Mouse (Mus musculus) limb, embryonic 10.5 days (tissue): ENCODE data around the gene Mif. TPM values are rescaled to one million over a fixed set of nuclear protein-coding genes. Genes with fewer than 3 reads are reported as not detected.

Experiments
- DNase-seq: peaks from one replicate; pipeline ENCODE4 v3.0.0-alpha.2; 2017; ENCODE audit warnings: low spot score
- H3K27ac ChIP-seq: fragments of 300-500 bp; sonication (generic); 2 replicates; pipeline ENCODE4 v1.5.1; 2016; ENCODE audit warnings: mild to moderate bottlenecking
- H3K27me3 ChIP-seq: fragments of 300-500 bp; sonication (generic); 2 replicates; pipeline ENCODE4 v1.6.1; 2016; ENCODE audit warnings: low read depth, mild to moderate bottlenecking; ENCODE audit not compliant: poor library complexity, severe bottlenecking
- H3K36me3 ChIP-seq: fragments of 300-500 bp; sonication (generic); 2 replicates; pipeline ENCODE4 v1.6.1; 2016; ENCODE audit warnings: mild to moderate bottlenecking, moderate library complexity
- H3K4me1 ChIP-seq: fragments of 300-500 bp; sonication (generic); 2 replicates; pipeline ENCODE4 v1.6.1; 2016
- H3K4me3 ChIP-seq: fragments of 300-500 bp; sonication (generic); 2 replicates; pipeline ENCODE4 v1.5.1; 2016; ENCODE audit warnings: mild to moderate bottlenecking, moderate library complexity
- H3K9me3 ChIP-seq: fragments of 300-500 bp; sonication (generic); replicated peaks from 2 replicates; pipeline ENCODE4 v1.6.1; 2016; ENCODE audit warnings: mild to moderate bottlenecking
- WGBS: fragments of 180-500 bp; shearing (Covaris S2); methylation state at CpG from one replicate; pipeline ENCODE4 v1.1.7; 2016; 5-methylcytosine and 5-hydroxymethylcytosine counted together
- polyA plus RNA-seq: library from polyadenylated mRNA; unstranded; fragments of >200 nt; fragmentation: Nextera tagmentation; extraction: Ambion mirVana; gene quantifications from 2 replicates; pipeline ENCODE4 v1.2.1, GENCODE M21; 2016

Gene Mif
- polyA plus RNA-seq, 1 experiment from 2014 or later = 3,225 TPM

GRCm38 (mm10) chr10:75829529-75830274 lies 30.3 kb downstream of the Mif start:
- DNase-seq = no peak
- H3K36me3 ChIP-seq = no peaks in the 10 kb centered on the region
- no peak overlapping the region for H3K4me3 ChIP-seq
- H3K27ac ChIP-seq = no peak overlapping the region
- peaks cover 18% of the 10 kb centered on the region for H3K4me1 ChIP-seq
- no peaks in the 10 kb centered on the region for H3K9me3 ChIP-seq
- H3K27me3 ChIP-seq = peaks cover 30% of the 10 kb centered on the region
- WGBS = 83% methylated on average over 2 of the region's 2 CpGs

- Histone ChIP-seq H3K36me3 (no peaks in the 10 kb centered on the region), H3K4me1 (peaks cover 6% of the 10 kb centered on the region), H3K4me3 (no peak overlapping the region), H3K27ac (no peak overlapping the region), H3K27me3 (peaks cover 18% of the 10 kb centered on the region), H3K9me3 (no peaks in the 10 kb centered on the region)
- no peak for DNase-seq
These were observed 31.5 kb downstream of the Mif start for GRCm38 (mm10) chr10:75828500-75828931.

GRCm38 (mm10) chr10:75827668-75828360 lies 32.2 kb downstream of the Mif start:
- 88% methylated on average over 4 of the region's 4 CpGs for WGBS
- no peak for DNase-seq
- Histone ChIP-seq H3K4me3 (no peak overlapping the region), H3K4me1 (peaks cover 2% of the 10 kb centered on the region; the same call in 1 of the 2 replicates), H3K27ac (no peak overlapping the region), H3K36me3 (no peaks in the 10 kb centered on the region), H3K27me3 (peaks cover 11% of the 10 kb centered on the region), H3K9me3 (no peaks in the 10 kb centered on the region)

GRCm38 (mm10) chr10:75824530-75824929 lies 35.5 kb downstream of the Mif start:
- no peaks in the 10 kb centered on the region for H3K4me1 ChIP-seq
- H3K9me3 ChIP-seq = no peaks in the 10 kb centered on the region
- no peak for DNase-seq
- WGBS = 91% methylated on average over 4 of the region's 4 CpGs
- H3K4me3 ChIP-seq = no peak overlapping the region
- H3K27me3 ChIP-seq = no peaks in the 10 kb centered on the region
- H3K27ac ChIP-seq = no peak overlapping the region
- H3K36me3 ChIP-seq = no peaks in the 10 kb centered on the region

- 100% methylated on average over 1 of the region's 1 CpGs for WGBS
- no peak for DNase-seq
- H3K36me3 ChIP-seq = no peaks in the 10 kb centered on the region
- no peak overlapping the region for H3K27ac ChIP-seq
- H3K27me3 ChIP-seq = no peaks in the 10 kb centered on the region
- no peaks in the 10 kb centered on the region for H3K9me3 ChIP-seq
- no peaks in the 10 kb centered on the region for H3K4me1 ChIP-seq
- no peak overlapping the region for H3K4me3 ChIP-seq
These were observed 36.3 kb downstream of the Mif start for GRCm38 (mm10) chr10:75823782-75824181.

- Histone ChIP-seq H3K36me3 (no peaks in the 10 kb centered on the region), H3K27ac (no peak within 1 kb of the TSS), H3K4me1 (no peaks in the 10 kb centered on the region), H3K9me3 (no peaks in the 10 kb centered on the region), H3K4me3 (no peak within 1 kb of the TSS), H3K27me3 (no peaks in the 10 kb centered on the region)
- 93% methylated on average over 2 of the region's 2 CpGs for WGBS
- DNase-seq = no peak
These were observed 37.6 kb downstream of the Mif start, which contains the start of gene Gstt4 for GRCm38 (mm10) chr10:75822443-75822842. Gene Gstt4 (minus strand): TSS chr10:75822543.

GRCm38 (mm10) chr10:75819882-75820281 lies 40.2 kb downstream of the Mif start:
- H3K36me3 ChIP-seq = no peaks in the 10 kb centered on the region
- no peak for DNase-seq
- 87% methylated on average over 5 of the region's 5 CpGs for WGBS
- H3K4me3 ChIP-seq = no peak overlapping the region
- no peaks in the 10 kb centered on the region for H3K27me3 ChIP-seq
- H3K27ac ChIP-seq = no peak overlapping the region
- no peaks in the 10 kb centered on the region for H3K9me3 ChIP-seq
- no peaks in the 10 kb centered on the region for H3K4me1 ChIP-seq

- DNase-seq = no peak
- H3K27ac ChIP-seq = no peak overlapping the region
- H3K27me3 ChIP-seq = no peaks in the 10 kb centered on the region
- H3K9me3 ChIP-seq = no peaks in the 10 kb centered on the region
- 69% methylated on average over 10 of the region's 10 CpGs for WGBS
- H3K36me3 ChIP-seq = no peaks in the 10 kb centered on the region
- no peak overlapping the region for H3K4me3 ChIP-seq
- no peaks in the 10 kb centered on the region for H3K4me1 ChIP-seq
These were observed 41.4 kb downstream of the Mif start for GRCm38 (mm10) chr10:75818641-75819040.

Other genes starting within 250 kb of the Mif start
- gene Susd2, start 216.2 kb downstream of the Mif start, polyA plus RNA-seq = 0.83 and 0.96 TPM in 2 replicates
- 31.2 and 31.9 TPM in 2 replicates for gene Cabin1, start 95.9 kb downstream of the Mif start, polyA plus RNA-seq
- 91.4 and 92.5 TPM in 2 replicates for gene Ddt, start 86.8 kb downstream of the Mif start, polyA plus RNA-seq
- gene Gm20441, start 79.3 kb downstream of the Mif start, polyA plus RNA-seq = not detected in 2 replicates
- 2.7 and 4.2 TPM in 2 replicates for gene Gstt3, start 78.8 kb downstream of the Mif start, polyA plus RNA-seq
- 1.7 and 3.8 TPM in 2 replicates for gene Gstt1, start 61.7 kb downstream of the Mif start, polyA plus RNA-seq
- gene Gstt4, start 37.7 kb downstream of the Mif start, polyA plus RNA-seq = not detected in 2 replicates
- gene Gstt2, start 22.8 kb downstream of the Mif start, polyA plus RNA-seq = 4.9 and 6.5 TPM in 2 replicates
- gene Derl3, start 33.2 kb upstream of the Mif start, polyA plus RNA-seq = 3.1 and 3.8 TPM in 2 replicates
- 285 and 294 TPM in 2 replicates for gene Smarcb1, start 61.4 kb upstream of the Mif start, polyA plus RNA-seq
- 4.9 and 5.8 TPM in 2 replicates for gene Chchd10, start 72.9 kb upstream of the Mif start, polyA plus RNA-seq
- 39.6 and 68.1 TPM in 2 replicates for gene Mmp11, start 76.3 kb upstream of the Mif start, polyA plus RNA-seq
- gene Gm867, start 80.4 kb upstream of the Mif start, polyA plus RNA-seq = 0.20 and 0.49 TPM in 2 replicates
- 0.34 and 0.65 TPM in 2 replicates for gene Vpreb3, start 82.8 kb upstream of the Mif start, polyA plus RNA-seq
- gene Gm5134, start 94.3 kb upstream of the Mif start, polyA plus RNA-seq = 0.06 TPM in 1 of 2 replicates, not detected in the other
- 42.7 and 43.7 TPM in 2 replicates for gene Zfp280b, start 172.4 kb upstream of the Mif start, polyA plus RNA-seq